Mouse (Mus musculus) hindbrain, embryonic 12.5 days (tissue): ENCODE measurements around the gene Casz1. TPM values are rescaled to one million over a fixed set of nuclear protein-coding genes. Genes with fewer than 3 reads are reported as not detected.

ENCODE experiments used
- ATAC-seq: fragments of 200-750 bp; cut with Nextera tagmentation; 2 replicates; pipeline ENCODE4 v1.8.0; 2017; ENCODE audit warnings: moderate TSS enrichment; ENCODE audit not compliant: low FRiP score
- H3K27ac ChIP-seq: fragments of 300-500 bp; sonication (generic); 2 replicates; pipeline ENCODE4 v1.5.1; 2016; ENCODE audit warnings: mild to moderate bottlenecking
- H3K27me3 ChIP-seq: fragments of 300-500 bp; sonication (generic); 2 replicates; pipeline ENCODE4 v1.6.1; 2016; ENCODE audit warnings: mild to moderate bottlenecking
- H3K36me3 ChIP-seq: fragments of 300-500 bp; sonication (generic); 2 replicates; pipeline ENCODE4 v1.6.1; 2016; ENCODE audit warnings: mild to moderate bottlenecking
- H3K4me1 ChIP-seq: fragments of 300-500 bp; sonication (generic); 2 replicates; pipeline ENCODE4 v1.6.1; 2016
- H3K4me2 ChIP-seq: fragments of 300-500 bp; sonication (generic); replicated peaks from 2 replicates; pipeline ENCODE4 v1.6.1; 2016; ENCODE audit warnings: mild to moderate bottlenecking
- H3K4me3 ChIP-seq: fragments of 300-500 bp; sonication (generic); 2 replicates; pipeline ENCODE4 v1.5.1; 2016; ENCODE audit warnings: mild to moderate bottlenecking
- H3K9ac ChIP-seq: fragments of 300-500 bp; sonication (generic); 2 replicates; pipeline ENCODE4 v1.6.1; 2016; ENCODE audit warnings: mild to moderate bottlenecking, moderate library complexity
- H3K9me3 ChIP-seq: fragments of 300-500 bp; sonication (generic); replicated peaks from 2 replicates; pipeline ENCODE4 v1.6.1; 2016; ENCODE audit warnings: mild to moderate bottlenecking
- WGBS: fragments of 180-500 bp; shearing (Covaris S2); methylation state at CpG from one replicate; pipeline ENCODE4 v1.1.7; 2016; 5-methylcytosine and 5-hydroxymethylcytosine counted together
- polyA plus RNA-seq: library from polyadenylated mRNA; unstranded; fragments of >200 nt; fragmentation: Nextera tagmentation; extraction: Ambion mirVana; gene quantifications from 2 replicates; pipeline ENCODE4 v1.2.1, GENCODE M21; 2016

The Casz1 gene
- polyA plus RNA-seq, 1 experiment from 2014 or later = 8.9 TPM

GRCm38 (mm10) chr4:148885401-148885800 lies 81.2 kb downstream of the Casz1 start:
- peak; percentile 65 for ATAC-seq
- peaks cover 81% of the 10 kb centered on the region for H3K27me3 ChIP-seq
- no peak overlapping the region for H3K4me3 ChIP-seq
- H3K4me2 ChIP-seq = no peak overlapping the region
- 22% methylated on average over 10 of the region's 10 CpGs for WGBS
- H3K4me1 ChIP-seq = peaks cover 86% of the 10 kb centered on the region
- no peaks in the 10 kb centered on the region for H3K36me3 ChIP-seq
- H3K9ac ChIP-seq = no peak overlapping the region
- peak overlapping the region; percentile 4 for H3K27ac ChIP-seq
- H3K9me3 ChIP-seq = no peaks in the 10 kb centered on the region

- no peak overlapping the region for H3K4me3 ChIP-seq
- H3K4me1 ChIP-seq = peaks cover 88% of the 10 kb centered on the region
- no peaks in the 10 kb centered on the region for H3K9me3 ChIP-seq
- H3K27me3 ChIP-seq = peaks cover 75% of the 10 kb centered on the region
- peak overlapping the region; percentile 41; the same call in 1 of the 2 replicates for H3K27ac ChIP-seq
- H3K9ac ChIP-seq = no peak overlapping the region
- ATAC-seq = peak; percentile 81
- 23% methylated on average over 9 of the region's 9 CpGs for WGBS
- H3K36me3 ChIP-seq = no peaks in the 10 kb centered on the region
- no peak overlapping the region for H3K4me2 ChIP-seq
These were observed 81.8 kb downstream of the Casz1 start for GRCm38 (mm10) chr4:148885921-148886540.

GRCm38 (mm10) chr4:148888229-148888628 lies 84.0 kb downstream of the Casz1 start:
- Histone ChIP-seq H3K27ac (no peak overlapping the region), H3K4me3 (no peak overlapping the region), H3K9ac (no peak overlapping the region), H3K4me1 (peaks cover 83% of the 10 kb centered on the region), H3K36me3 (no peaks in the 10 kb centered on the region), H3K9me3 (no peaks in the 10 kb centered on the region), H3K4me2 (no peak overlapping the region), H3K27me3 (peaks cover 69% of the 10 kb centered on the region)
- ATAC-seq = no peak
- 30% methylated on average over 8 of the region's 8 CpGs for WGBS

- peaks cover 89% of the 10 kb centered on the region for H3K4me1 ChIP-seq
- no peaks in the 10 kb centered on the region for H3K36me3 ChIP-seq
- H3K4me3 ChIP-seq = no peak overlapping the region
- whole genome bisulfite sequencing = 70% methylated on average over 6 of the region's 6 CpGs
- H3K4me2 ChIP-seq = no peak overlapping the region
- H3K9me3 ChIP-seq = no peaks in the 10 kb centered on the region
- peaks cover 70% of the 10 kb centered on the region for H3K27me3 ChIP-seq
- no peak overlapping the region for H3K27ac ChIP-seq
- no peak overlapping the region for H3K9ac ChIP-seq
- no peak for ATAC-seq
These were observed 84.8 kb downstream of the Casz1 start for GRCm38 (mm10) chr4:148889011-148889410.

- H3K9ac ChIP-seq = no peak overlapping the region
- WGBS = 27% methylated on average over 8 of the region's 8 CpGs
- H3K9me3 ChIP-seq = no peaks in the 10 kb centered on the region
- no peak for ATAC-seq
- no peak overlapping the region for H3K4me3 ChIP-seq
- H3K4me1 ChIP-seq = peaks cover 89% of the 10 kb centered on the region
- H3K27me3 ChIP-seq = peaks cover 78% of the 10 kb centered on the region
- peak overlapping the region; percentile 60 for H3K4me2 ChIP-seq
- peak overlapping the region; percentile 79 for H3K27ac ChIP-seq
- no peaks in the 10 kb centered on the region for H3K36me3 ChIP-seq
These were observed 86.2 kb downstream of the Casz1 start for GRCm38 (mm10) chr4:148890442-148890841.

GRCm38 (mm10) chr4:148890892-148891838 lies 86.9 kb downstream of the Casz1 start:
- 1% methylated on average over 52 of the region's 52 CpGs for WGBS

GRCm38 (mm10) chr4:148896125-148896524 lies 91.9 kb downstream of the Casz1 start:
- Histone ChIP-seq H3K4me1 (peaks cover 55% of the 10 kb centered on the region), H3K4me2 (no peak overlapping the region), H3K27ac (no peak overlapping the region), H3K27me3 (peaks cover 92% of the 10 kb centered on the region), H3K4me3 (no peak overlapping the region), H3K9ac (no peak overlapping the region), H3K9me3 (no peaks in the 10 kb centered on the region), H3K36me3 (no peaks in the 10 kb centered on the region)
- WGBS = 73% methylated on average over 6 of the region's 6 CpGs
- no peak for ATAC-seq

More at GRCm38 (mm10) chr4:148890892-148891838, 86.9 kb downstream of the Casz1 start:
- ATAC-seq = peak; percentile 65
- no peaks in the 10 kb centered on the region for H3K36me3 ChIP-seq
- peak overlapping the region; percentile 53 for H3K9ac ChIP-seq
- H3K4me2 ChIP-seq = peak overlapping the region; percentile 60
- H3K27ac ChIP-seq = peak overlapping the region; percentile 79
- H3K4me1 ChIP-seq = peaks cover 85% of the 10 kb centered on the region
- H3K4me3 ChIP-seq = peak overlapping the region; percentile 28
- no peaks in the 10 kb centered on the region for H3K9me3 ChIP-seq
- peaks cover 85% of the 10 kb centered on the region for H3K27me3 ChIP-seq

GRCm38 (mm10) chr4:148899927-148900294 lies 95.7 kb downstream of the Casz1 start:
- peak overlapping the region; percentile 95 for H3K4me2 ChIP-seq

GRCm38 (mm10) chr4:148900295-148901211 lies 96.3 kb downstream of the Casz1 start:
- peak overlapping the region; percentile 52; the same call in 1 of the 2 replicates for H3K27ac ChIP-seq
- H3K4me2 ChIP-seq = peak overlapping the region; percentile 95
- H3K36me3 ChIP-seq = no peaks in the 10 kb centered on the region
- H3K9ac ChIP-seq = peak overlapping the region; percentile 57
- H3K4me3 ChIP-seq = peak overlapping the region; percentile 63
- H3K9me3 ChIP-seq = no peaks in the 10 kb centered on the region
- peak; percentile 79 for ATAC-seq
- under 1% methylated on average over 102 of the region's 123 CpGs for WGBS
- peaks cover 91% of the 10 kb centered on the region for H3K27me3 ChIP-seq
- peaks cover 42% of the 10 kb centered on the region for H3K4me1 ChIP-seq

More at GRCm38 (mm10) chr4:148899927-148900294, 95.7 kb downstream of the Casz1 start:
- Histone ChIP-seq H3K27me3 (peaks cover 91% of the 10 kb centered on the region), H3K4me1 (peaks cover 48% of the 10 kb centered on the region), H3K36me3 (no peaks in the 10 kb centered on the region), H3K27ac (peak overlapping the region; percentile 52; the same call in 1 of the 2 replicates), H3K4me3 (peak overlapping the region; percentile 63), H3K9ac (peak overlapping the region; percentile 57; the same call in 1 of the 2 replicates), H3K9me3 (no peaks in the 10 kb centered on the region)
- no peak for ATAC-seq
- WGBS = 17% methylated on average over 1 of the region's 1 CpGs

GRCm38 (mm10) chr4:148901275-148902052 lies 97.2 kb downstream of the Casz1 start:
- peaks cover 91% of the 10 kb centered on the region for H3K27me3 ChIP-seq
- peak overlapping the region; percentile 95 for H3K4me2 ChIP-seq
- ATAC-seq = no peak
- peaks cover 41% of the 10 kb centered on the region for H3K4me1 ChIP-seq
- H3K36me3 ChIP-seq = no peaks in the 10 kb centered on the region
- peak overlapping the region; percentile 57 for H3K9ac ChIP-seq
- peak overlapping the region; percentile 63 for H3K4me3 ChIP-seq
- H3K9me3 ChIP-seq = no peaks in the 10 kb centered on the region
- under 1% methylated on average over 63 of the region's 64 CpGs for WGBS
- H3K27ac ChIP-seq = 0 out of 2 replicates have a peak overlapping the region, but pooled peaks have one; percentile 35
